Mouse (Mus musculus) splenic B cell, adult 2 months (primary cell): ENCODE results near the gene Gfod1.
A peak's percentile ranks its signal among the peaks of the same experiment; 100 is the strongest.

ENCODE experiments used
- DNase-seq: peaks from one replicate; pipeline ENCODE4 v3.0.0-alpha.2; 2011; ENCODE audit warnings: low read depth, low spot score
- H3K27me3 ChIP-seq: 2 replicates; pipeline ENCODE4 v1.6.1; 2012; ENCODE audit warnings: mild to moderate bottlenecking, low read length, moderate library complexity, mixed read lengths; ENCODE audit not compliant: control insufficient read depth, poor library complexity, insufficient read depth, severe bottlenecking
- H3K36me3 ChIP-seq: 2 replicates; pipeline ENCODE4 v1.6.1; 2012; ENCODE audit warnings: mild to moderate bottlenecking, low read length, moderate library complexity, mixed read lengths; ENCODE audit not compliant: control insufficient read depth, poor library complexity, insufficient read depth, severe bottlenecking

Gene Gfod1

DNA sequence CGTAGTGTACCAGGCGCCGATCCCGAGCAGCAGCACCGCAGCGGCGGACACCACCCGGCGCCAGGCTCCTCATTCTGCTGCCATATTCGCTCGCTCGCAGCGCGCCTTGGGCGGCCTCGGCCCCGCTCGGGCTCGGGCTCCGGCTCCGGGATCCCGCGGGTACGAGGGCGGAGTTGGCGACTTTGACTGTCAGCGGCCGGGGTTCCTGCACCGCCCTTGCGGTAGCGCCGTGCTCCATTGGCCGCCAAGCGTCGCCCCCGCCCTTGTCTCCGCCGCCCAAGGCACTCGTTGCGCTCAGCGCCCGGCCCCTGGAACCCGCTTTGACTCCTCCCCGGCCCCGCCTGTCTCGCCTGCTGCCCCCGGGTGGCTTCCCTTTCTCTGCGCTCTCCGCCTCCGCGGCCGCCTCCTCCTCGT is at the start of gene Gfod1:
Gfod1 (minus strand) TSS at position 155 of the 414 bp plus-strand sequence.
- Histone ChIP-seq H3K27me3 (no peaks in the 10 kb centered on the region), H3K36me3 (no peaks in the 10 kb centered on the region)
- DNase-seq, result peak; percentile 95

DNA sequence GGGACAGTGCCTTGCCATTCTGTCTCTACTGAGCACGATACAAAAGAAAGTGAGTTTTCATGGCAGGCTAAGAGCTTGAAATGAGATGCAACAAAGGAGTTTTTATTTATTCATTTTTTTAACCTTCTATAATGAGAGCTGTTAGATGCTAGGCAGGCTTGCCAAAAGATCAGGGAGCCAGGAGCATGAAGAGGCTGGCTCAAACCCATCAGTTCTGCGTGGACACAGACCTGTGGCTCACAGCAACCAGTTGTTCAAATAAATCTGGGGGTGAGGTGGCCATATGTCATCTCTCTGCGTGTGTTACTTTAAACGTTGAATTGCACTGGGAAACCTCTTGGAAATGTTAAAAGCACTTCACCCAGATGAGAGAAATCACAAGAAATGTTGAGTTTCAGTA is 49.4 kb upstream of the Gfod1 start:
- H3K36me3 ChIP-seq, result no peaks in the 10 kb centered on the region
- no peaks in the 10 kb centered on the region for H3K27me3 ChIP-seq
- no peak for DNase-seq

DNA sequence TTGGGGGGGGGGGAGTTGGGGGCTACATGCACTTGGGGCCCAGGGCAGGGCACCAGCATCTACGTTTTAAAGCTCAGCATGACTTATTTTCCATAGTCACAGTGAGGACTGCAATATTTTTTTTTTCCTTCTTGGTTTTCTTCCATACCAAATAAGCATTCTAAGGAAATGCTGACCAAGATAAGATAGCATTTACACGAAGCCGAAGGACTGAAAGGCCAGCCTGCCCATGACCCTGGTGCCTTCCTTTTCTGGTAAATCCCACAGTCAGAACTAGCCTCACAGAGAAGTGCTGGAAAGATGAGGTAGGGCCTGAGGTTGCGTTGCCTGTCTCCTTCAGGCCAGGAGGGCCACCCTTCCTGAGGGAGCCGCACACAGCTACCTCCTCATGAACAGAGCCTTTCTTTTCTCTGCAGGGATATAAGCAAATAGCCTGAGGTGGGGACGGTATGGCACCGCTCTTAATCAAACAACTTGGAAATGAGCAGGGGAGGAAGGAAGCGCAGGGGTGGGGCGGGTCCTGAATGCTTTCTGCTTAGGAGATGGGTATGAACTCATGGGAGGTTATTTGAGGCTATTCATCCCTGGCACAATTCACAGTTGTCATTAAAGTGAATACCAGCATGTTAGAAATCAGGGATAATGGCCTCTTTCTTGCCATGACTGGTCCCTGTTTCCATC is 46.7 kb upstream of the Gfod1 start:
- Histone ChIP-seq H3K36me3 (no peaks in the 10 kb centered on the region), H3K27me3 (no peaks in the 10 kb centered on the region)
- DNase-seq, result no peak

DNA sequence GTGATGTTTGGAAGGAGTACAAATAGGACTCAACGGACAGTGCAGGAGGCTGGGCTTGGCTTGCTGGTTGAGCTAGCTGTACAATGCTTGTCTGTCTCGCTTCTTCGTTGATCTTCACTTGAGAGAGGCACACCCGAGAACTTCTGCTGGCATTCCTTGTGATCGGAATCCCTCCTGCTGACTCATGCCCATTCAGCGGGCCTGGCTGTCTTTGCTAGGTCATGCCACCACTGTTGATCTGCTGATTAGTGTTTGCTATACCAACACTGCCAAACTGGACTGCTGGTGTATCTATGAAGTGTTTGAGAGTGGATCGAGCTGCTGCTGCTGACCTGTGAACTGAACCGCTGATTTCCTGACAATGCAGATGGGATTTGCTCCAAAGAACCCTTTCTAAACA is 45.4 kb upstream of the Gfod1 start:
- DNase-seq, result no peak
- Histone ChIP-seq H3K36me3 (no peaks in the 10 kb centered on the region), H3K27me3 (no peaks in the 10 kb centered on the region)

DNA sequence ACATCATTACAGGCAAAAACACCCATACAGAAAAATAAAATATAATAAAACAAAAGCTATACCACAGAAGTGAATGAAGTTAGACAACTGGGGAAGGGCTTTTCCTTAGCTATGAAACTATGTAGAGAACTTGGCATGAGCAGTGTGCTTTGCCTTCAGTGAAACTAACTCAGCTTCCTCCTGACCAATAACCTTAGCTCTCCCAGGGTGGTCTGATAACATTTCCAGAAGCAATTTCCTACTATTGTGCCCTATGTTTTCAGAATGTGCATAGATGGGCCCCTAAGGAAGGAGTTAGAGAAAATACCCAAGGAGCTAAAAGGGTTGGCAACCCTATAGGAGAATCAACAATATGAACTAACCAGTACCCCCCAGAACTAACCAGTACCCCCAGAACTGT is 42.9 kb upstream of the Gfod1 start:
- DNase-seq, result no peak
- H3K27me3 ChIP-seq, result no peaks in the 10 kb centered on the region
- no peaks in the 10 kb centered on the region for H3K36me3 ChIP-seq

DNA sequence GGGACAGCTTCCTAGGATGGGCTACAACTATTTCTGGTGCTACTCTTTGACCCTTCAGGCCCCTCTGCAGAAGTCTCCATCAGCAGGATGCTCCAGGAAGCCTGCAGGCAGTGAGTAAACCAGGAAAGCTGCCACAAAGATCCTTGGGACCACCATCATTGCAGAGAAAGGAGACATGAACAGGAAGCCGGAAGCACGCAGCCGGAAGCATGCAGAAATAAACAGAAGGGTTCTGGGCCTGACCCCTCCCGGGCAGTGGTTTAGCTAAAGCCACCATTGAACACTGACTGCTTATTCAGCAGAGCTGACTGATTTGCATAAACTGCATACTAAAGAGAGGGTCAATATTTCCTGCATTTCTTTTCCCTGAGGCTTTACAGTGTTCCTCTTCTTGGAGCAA is 34.7 kb upstream of the Gfod1 start:
- Histone ChIP-seq H3K27me3 (no peaks in the 10 kb centered on the region), H3K36me3 (no peaks in the 10 kb centered on the region)
- no peak for DNase-seq

DNA sequence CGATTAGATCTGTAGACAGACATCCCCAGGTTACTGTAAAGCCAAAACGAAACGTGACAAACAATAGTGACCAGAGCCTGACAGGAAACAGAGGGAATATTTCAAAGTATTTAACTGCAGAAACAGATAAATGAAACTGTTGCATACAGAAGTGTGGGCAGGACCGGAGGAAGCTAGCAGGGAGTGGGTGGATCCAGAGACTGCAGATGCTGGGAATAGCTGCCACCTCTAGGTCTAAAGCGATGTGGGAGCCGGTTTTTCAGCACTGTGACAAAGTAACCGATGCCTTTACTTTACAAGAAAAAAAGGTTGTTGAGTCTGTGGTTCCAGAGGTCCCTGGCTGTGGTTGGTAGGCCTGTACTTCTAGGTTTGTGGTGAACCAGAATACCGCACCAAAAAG is 34.0 kb upstream of the Gfod1 start:
- Histone ChIP-seq H3K27me3 (no peaks in the 10 kb centered on the region), H3K36me3 (no peaks in the 10 kb centered on the region)
- DNase-seq, result no peak

DNA sequence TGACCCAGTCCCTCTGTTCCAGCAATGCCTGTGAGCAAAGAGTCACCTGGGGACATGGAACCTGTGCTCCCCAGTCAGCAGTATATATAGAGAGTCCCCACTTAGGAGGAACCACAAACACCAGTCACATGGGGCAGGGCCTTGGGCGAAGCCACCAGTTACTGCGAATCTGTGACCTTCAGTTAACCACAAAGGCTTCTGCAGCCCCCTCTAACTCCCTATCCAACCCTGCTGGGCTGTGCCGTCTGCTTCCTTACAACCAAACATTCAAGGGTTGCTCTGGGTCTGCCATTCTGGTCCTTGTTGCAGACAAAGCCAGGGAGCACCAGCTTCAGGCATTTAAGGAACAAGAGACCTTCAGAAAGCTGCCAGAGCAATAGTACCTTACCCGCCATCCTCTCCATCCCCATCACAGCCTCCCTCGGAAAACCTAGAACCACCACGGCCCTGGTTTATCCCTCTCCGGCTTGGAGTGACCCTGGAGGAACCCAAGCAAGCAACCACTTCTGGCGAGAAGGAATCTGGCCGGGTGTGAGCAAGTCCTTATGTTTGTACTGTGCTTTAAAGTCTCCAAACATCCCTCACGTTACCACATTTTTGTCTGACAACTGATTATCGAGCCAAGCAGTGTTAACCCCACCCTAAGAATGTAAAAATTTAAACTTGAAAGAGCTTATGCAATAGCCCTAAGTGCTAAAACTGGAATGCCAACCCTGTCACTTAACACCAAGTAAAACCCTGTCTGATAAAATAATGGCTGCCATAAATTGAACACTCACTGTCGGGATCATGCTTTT is 32.7 kb upstream of the Gfod1 start:
- Histone ChIP-seq H3K27me3 (no peaks in the 10 kb centered on the region), H3K36me3 (no peaks in the 10 kb centered on the region)
- no peak for DNase-seq

DNA sequence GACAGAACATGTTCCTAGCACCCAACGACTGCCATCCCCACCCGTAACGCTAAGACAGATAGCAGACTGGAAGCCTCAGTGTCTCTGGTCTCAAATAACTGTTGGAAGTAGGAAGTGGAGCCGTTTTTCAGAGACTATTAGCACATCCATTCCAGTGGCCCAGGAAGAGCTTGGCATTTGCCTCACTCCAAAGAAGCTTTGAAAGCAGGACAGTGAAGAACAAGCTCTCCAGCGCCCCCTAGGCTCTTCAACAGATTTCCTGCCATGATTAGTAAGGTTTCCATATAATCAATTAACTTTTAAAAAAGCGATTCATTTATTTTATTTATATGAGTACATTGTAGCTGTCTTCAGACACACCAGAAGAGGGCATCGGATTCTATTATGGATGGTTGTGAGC is 28.6 kb upstream of the Gfod1 start:
- DNase-seq, result peak; percentile 52
- H3K36me3 ChIP-seq, result no peaks in the 10 kb centered on the region
- H3K27me3 ChIP-seq, result no peaks in the 10 kb centered on the region

DNA sequence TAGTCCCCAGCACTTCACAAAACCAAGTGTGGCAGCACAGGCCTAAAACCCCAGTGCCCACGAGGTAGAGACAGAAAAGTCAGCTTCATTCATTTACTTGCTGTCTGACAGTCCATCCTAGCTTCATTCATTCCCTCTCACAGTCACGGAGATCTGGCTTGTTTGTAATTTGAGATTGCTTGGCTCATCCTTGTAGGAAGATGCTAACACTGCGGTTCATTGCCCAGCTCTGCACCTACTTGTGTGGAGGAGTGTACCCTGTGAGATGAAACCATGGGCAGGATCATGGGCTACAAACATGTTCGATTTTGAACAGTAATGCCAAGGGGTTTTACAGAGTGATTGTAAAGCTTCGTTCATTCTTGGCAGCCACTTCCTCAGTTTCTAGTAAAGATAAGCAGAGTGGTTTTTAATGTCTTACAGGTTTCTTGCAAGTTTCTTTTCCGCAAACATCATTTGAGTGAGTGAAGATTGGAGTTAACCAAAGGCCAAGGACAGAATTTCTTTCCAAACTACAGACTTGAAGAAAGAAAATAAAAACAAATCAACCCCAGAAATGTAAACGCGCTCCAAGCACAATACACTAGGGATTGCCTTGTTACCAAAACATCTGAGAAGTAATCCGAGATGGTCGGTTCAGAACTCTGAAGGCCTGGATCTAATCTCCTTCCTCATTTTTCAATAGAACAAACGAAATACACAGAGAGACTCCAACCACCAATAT is 27.9 kb upstream of the Gfod1 start:
- Histone ChIP-seq H3K36me3 (no peaks in the 10 kb centered on the region), H3K27me3 (no peaks in the 10 kb centered on the region)
- no peak for DNase-seq

DNA sequence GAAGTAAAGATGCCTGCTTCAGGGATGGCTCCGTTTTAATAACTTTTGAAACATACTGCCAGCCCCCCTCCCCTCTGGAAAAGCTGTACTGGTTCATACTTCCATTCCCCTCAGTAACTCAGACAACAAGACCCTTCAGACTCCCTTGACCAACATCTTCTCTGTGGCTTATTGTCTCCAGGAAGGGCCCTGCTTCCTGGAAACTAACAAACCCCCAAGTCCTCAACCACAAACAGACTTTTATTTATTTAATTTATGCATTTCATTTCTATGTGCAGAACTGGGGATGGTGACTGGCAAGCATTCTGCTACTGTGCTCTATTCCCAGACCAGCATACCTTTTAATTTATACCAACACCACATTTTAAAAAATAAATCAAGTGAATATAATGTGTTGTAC is 21.5 kb upstream of the Gfod1 start:
- Histone ChIP-seq H3K36me3 (no peaks in the 10 kb centered on the region), H3K27me3 (no peaks in the 10 kb centered on the region)
- no peak for DNase-seq

DNA sequence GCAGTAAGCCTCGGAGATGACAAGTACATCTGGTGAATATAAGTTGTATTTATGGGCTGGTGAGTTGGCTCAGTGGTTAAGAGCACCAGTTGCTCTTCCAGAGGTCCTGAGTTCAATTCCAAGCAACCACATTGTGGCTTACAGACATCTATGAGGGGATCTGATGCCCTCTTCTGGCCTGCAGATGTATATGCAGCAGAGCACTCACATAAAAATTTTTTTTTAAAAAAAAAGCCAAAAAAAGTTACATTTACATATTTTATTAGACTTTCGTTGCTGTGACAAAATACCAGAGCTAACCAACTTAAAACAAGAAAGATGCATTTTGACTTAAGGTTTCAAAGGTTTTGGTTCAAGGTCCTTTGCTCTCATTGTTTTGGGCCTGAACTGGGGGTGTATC is 17.5 kb upstream of the Gfod1 start:
- peak; percentile 60 for DNase-seq
- Histone ChIP-seq H3K36me3 (no peaks in the 10 kb centered on the region), H3K27me3 (no peaks in the 10 kb centered on the region)

DNA sequence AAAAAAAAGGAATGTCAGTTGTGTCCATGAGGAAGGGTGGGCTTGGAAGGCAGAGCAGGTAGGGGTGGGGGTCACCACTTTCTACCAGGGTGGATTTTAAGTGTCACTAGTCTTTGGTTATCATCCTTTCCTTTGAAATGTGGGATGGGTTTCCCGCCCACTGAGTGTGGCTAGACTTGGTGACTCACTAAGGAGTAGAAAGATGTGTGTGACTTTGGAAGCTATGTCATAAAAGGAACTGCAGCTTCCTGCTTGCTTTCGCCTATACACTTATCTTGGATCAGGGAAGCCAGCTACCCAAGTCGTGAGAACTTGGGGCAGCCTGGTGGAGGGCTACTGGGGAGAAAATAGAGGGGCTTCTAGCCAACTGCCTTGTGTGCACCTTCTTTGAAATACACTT is 15.4 kb upstream of the Gfod1 start:
- Histone ChIP-seq H3K36me3 (no peaks in the 10 kb centered on the region), H3K27me3 (no peaks in the 10 kb centered on the region)
- DNase-seq, result no peak

DNA sequence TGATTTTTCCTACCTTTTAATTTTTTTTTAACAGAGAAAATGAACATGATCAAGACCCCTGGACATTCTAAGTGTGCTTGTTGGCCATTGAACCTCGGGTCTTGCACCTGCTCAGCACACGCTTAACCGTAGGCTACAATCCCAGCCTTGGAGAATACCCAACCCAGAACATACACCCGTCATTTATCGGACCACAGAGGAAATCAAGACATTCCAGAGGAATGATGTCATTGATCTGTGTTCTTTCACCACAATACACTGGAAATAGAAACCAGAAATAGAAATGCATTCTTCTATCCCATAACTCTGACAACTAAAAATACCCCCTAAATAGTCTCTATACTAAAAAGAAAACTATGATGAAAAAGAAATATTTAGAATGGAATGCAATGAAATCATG is 13.4 kb upstream of the Gfod1 start:
- DNase-seq, result no peak
- no peaks in the 10 kb centered on the region for H3K36me3 ChIP-seq
- no peaks in the 10 kb centered on the region for H3K27me3 ChIP-seq
